Mouse (Mus musculus): ENCODE results near the gene Cyp24a1. TPM values are rescaled to one million over a fixed set of nuclear protein-coding genes. Genes with fewer than 3 reads are reported as not detected.
A peak's percentile ranks its signal among the peaks of the same experiment; 100 is the strongest.

Cyp24a1 gene
- polyA plus RNA-seq, 1 experiment from 2014 or later: not detected

DNA sequence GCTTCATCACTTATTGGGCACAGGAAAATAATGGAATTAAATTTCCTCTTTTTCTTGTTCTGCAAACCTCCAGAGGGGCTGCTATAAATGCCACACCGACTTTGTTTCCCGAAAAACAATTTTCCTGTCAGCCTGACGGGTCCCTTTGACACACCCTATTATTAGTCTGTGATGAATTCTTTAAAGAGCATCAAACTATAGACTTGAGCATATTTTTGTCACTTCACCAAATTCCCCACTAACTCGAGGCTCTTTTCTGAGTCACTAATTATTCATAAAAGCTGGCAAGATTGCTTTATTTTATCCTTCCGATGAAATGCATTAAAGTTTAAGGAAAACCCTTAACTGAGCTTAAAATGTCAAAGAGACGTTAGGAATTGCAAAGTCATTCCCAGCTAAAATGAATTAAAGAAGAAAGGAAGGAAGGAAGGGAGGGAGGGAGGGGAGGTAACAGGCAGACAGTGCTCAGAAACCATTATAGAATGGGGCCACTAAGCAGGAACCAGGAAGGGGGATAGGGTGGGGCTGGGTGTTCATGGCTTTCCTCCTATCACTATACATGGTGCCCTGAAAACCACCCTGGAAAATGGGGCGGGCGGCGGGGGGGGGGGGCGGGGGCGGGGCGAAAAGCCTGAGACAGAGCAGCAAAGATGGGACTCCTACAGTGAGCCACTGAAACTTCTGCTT is 37.3 kb upstream of the Cyp24a1 start:
- H3K4me2 ChIP-seq: no peak overlapping the region
- no peak for ATAC-seq (ENCODE audit: insufficient read depth)
- H3K36me3 ChIP-seq (ENCODE audit: insufficient read depth): no peaks in the 10 kb centered on the region
- H3K4me1 ChIP-seq (ENCODE audit: insufficient read depth): no peaks in the 10 kb centered on the region
- no peak overlapping the region for H3K27ac ChIP-seq (ENCODE audit: low read depth)
- 61% methylated on average over 8 of the region's 12 CpGs for WGBS
- H3K9me3 ChIP-seq (ENCODE audit: low read depth, low read length): no peaks in the 10 kb centered on the region
- no peaks in the 10 kb centered on the region for H3K27me3 ChIP-seq (ENCODE audit: insufficient read depth, low read length)
- no peak overlapping the region for H3K4me3 ChIP-seq (ENCODE audit: low read depth, low read length)
- no peak overlapping the region for H3K9ac ChIP-seq
- no peak for TF ChIP-seq CTCF (IDR thresholded peaks at IDR 0.05; ENCODE audit: low read depth)
- no peak for DNase-seq

DNA sequence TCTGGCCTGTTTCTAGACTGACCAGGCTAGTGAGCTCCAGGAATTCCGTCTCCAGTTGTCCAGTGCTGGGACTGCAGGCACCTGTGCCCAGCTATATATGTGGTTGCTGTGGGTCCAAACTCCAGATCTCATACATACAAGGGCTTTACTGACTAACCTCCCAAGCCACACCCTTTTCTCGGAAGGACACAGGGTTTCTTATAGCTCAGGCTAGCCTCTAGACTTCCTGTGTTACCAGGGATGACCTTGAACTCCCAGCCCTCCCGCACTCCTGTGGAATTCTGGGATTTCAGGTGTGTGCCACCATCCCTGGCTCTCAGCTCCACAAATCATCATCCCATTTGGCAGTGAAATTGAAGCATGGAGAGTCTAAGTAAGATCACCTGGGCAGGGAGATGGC is 33.3 kb upstream of the Cyp24a1 start:
- no peak for DNase-seq
- no peak for ATAC-seq (ENCODE audit: insufficient read depth)
- H3K27ac ChIP-seq (ENCODE audit: low read depth): no peak overlapping the region

DNA sequence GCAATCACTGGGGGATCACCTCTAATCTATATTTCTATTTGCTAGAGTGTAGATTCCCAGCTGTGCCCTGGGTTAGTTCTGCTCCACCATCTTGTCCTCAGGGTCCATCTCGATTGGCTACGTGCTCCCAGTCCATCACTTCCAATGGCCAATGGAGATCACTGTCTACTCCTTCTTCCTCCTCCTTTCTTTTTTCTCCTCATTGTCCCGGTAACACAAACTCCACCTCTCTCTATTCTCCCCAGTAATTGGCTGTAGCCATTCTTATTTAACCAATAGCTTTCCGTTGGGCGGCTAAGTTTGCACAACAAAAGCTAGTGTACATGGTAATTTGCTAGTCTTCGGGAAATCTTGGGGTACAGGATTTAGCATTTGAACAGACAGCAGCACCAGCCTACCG is 32.8 kb upstream of the Cyp24a1 start:
- Histone ChIP-seq H3K27me3 (ENCODE audit: insufficient read depth, low read length) (no peaks in the 10 kb centered on the region), H3K4me1 (ENCODE audit: insufficient read depth) (no peaks in the 10 kb centered on the region), H3K36me3 (ENCODE audit: insufficient read depth) (no peaks in the 10 kb centered on the region), H3K4me2 (no peak overlapping the region), H3K9me3 (ENCODE audit: low read depth, low read length) (no peaks in the 10 kb centered on the region), H3K4me3 (ENCODE audit: low read depth, low read length) (no peak overlapping the region), H3K27ac (ENCODE audit: low read depth) (no peak overlapping the region), H3K9ac (no peak overlapping the region)
- DNase-seq (no peak), ATAC-seq (ENCODE audit: insufficient read depth) (no peak)
- 92% methylated on average over 7 of the region's 7 CpGs for WGBS
- no peak for TF ChIP-seq CTCF (IDR thresholded peaks at IDR 0.05; ENCODE audit: low read depth)

More for the DNA sequence above, 33.3 kb upstream of the Cyp24a1 start:
- Histone ChIP-seq H3K36me3 (ENCODE audit: insufficient read depth) (no peaks in the 10 kb centered on the region), H3K4me1 (ENCODE audit: insufficient read depth) (no peaks in the 10 kb centered on the region), H3K4me2 (no peak overlapping the region), H3K9ac (no peak overlapping the region), H3K9me3 (ENCODE audit: low read depth, low read length) (no peaks in the 10 kb centered on the region), H3K27me3 (ENCODE audit: insufficient read depth, low read length) (no peaks in the 10 kb centered on the region), H3K4me3 (ENCODE audit: low read depth, low read length) (no peak overlapping the region)
- WGBS: 92% methylated on average over 3 of the region's 3 CpGs
- no peak for TF ChIP-seq CTCF (IDR thresholded peaks at IDR 0.05; ENCODE audit: low read depth)

DNA sequence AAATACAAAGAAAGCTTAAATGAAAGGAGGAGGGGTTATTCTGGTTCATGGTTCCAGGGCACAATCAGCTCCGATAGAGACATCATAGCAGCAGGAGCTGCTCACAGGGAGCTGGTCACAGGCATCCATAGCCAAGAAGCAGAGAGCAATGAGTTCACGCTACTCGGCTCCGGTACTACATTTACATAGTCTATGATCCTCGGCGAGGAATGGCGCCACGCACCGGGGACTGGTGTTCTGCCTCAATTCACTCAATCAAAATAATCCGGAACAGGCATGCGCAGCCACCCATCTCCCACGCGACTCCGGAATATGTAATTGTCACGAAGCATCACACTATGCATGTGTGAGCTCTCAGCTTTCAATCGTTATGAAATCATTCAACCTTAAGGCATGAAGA is 31.1 kb upstream of the Cyp24a1 start:
- Histone ChIP-seq H3K9ac (no peak overlapping the region), H3K9me3 (ENCODE audit: low read depth, low read length) (no peaks in the 10 kb centered on the region), H3K4me3 (ENCODE audit: low read depth, low read length) (no peak overlapping the region), H3K27ac (ENCODE audit: low read depth) (no peak overlapping the region), H3K4me1 (ENCODE audit: insufficient read depth) (no peaks in the 10 kb centered on the region), H3K27me3 (ENCODE audit: insufficient read depth, low read length) (no peaks in the 10 kb centered on the region), H3K36me3 (ENCODE audit: insufficient read depth) (no peaks in the 10 kb centered on the region), H3K4me2 (no peak overlapping the region)
- WGBS: 95% methylated on average over 16 of the region's 16 CpGs
- no peak for TF ChIP-seq CTCF (IDR thresholded peaks at IDR 0.05; ENCODE audit: low read depth)
- ATAC-seq (ENCODE audit: insufficient read depth): no peak
- DNase-seq: no peak

DNA sequence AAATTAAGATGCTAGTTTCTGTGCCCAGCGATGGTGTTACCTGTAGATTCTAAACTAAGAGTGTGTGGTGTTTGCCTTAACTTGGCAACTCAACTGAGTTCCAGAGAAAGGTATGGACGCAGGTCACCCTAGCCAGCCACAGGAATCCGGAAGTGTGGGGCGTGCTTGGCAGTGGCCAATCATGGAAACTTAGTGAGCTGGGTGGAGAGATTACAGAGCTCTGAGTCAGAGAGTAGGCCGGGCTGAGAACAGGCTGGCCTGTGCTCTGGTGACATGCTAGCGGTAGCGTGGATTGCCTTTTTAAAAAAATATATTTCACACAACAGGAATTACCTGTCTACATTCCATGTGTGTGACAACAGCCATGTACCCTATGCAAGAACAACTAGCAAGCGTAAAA is 29.6 kb upstream of the Cyp24a1 start:
- DNase-seq (peak; percentile 32), ATAC-seq (ENCODE audit: insufficient read depth) (peak; percentile 82; the same call in 1 of the 2 replicates)
- Histone ChIP-seq H3K9me3 (ENCODE audit: low read depth, low read length) (no peaks in the 10 kb centered on the region), H3K4me3 (ENCODE audit: low read depth, low read length) (no peak overlapping the region), H3K36me3 (ENCODE audit: insufficient read depth) (no peaks in the 10 kb centered on the region), H3K4me2 (no peak overlapping the region), H3K4me1 (ENCODE audit: insufficient read depth) (no peaks in the 10 kb centered on the region), H3K27ac (ENCODE audit: low read depth) (no peak overlapping the region), H3K27me3 (ENCODE audit: insufficient read depth, low read length) (no peaks in the 10 kb centered on the region), H3K9ac (no peak overlapping the region)
- WGBS: 75% methylated on average over 8 of the region's 8 CpGs
- TF ChIP-seq CTCF (IDR thresholded peaks at IDR 0.05; ENCODE audit: low read depth): no peak

DNA sequence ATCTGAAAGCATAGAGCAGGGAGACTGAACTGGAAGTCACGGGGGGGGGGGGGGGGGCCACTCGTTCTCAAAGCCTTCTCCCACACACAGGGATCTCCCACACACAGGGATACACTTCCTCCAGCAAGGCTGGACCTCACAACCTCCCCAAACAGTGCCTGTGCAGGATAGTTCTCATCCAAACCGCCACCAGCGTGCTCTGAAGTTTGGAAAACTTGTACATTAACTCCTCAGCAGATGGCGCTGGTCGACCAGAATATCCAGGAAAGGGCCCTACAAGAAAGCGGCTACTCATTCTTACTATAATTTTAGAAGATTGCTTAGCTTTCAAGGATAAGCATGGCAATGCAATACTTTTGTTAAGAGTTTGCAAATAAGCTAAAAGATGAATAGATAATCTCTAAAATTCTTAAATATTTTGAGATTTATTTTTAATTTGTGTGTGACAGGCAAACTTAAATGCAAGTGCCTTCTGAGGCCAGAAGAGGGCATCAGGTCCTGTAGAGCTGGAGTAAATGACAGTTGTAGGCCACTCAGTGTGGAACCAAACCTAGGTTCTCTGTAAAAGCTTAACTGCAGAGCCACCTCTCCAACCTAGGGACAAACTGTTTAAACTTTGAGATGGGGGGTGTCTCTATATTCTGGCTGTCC is 23.5 kb upstream of the Cyp24a1 start:
- no peaks in the 10 kb centered on the region for H3K27me3 ChIP-seq (ENCODE audit: insufficient read depth, low read length)

DNA sequence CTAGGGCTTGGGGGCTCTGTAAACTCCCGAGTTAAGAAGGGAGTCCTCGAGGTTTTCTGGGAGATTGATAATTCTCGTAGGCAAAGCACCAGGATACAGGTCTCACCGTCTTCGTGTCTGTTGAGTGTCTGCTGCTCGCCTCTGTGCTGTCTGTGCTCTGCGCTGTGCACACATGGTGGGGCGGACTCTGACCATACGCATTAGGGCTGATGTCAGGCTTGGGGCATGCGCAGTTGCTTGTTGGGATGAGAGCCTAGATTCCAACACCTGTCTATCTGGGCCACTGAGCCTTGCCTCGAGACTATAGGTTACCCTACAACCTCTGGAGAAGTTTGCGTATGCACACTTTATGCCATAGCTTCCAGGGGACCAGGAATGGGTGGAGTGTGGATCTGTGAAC is 16.8 kb upstream of the Cyp24a1 start:
- H3K9ac ChIP-seq: no peak overlapping the region
- no peak overlapping the region for H3K4me3 ChIP-seq (ENCODE audit: low read depth, low read length)
- ATAC-seq (ENCODE audit: insufficient read depth): no peak
- H3K27ac ChIP-seq (ENCODE audit: low read depth): no peak overlapping the region
- DNase-seq: no peak
- TF ChIP-seq CTCF (IDR thresholded peaks at IDR 0.05; ENCODE audit: low read depth): no peak
- 88% methylated on average over 12 of the region's 12 CpGs for WGBS
- H3K9me3 ChIP-seq (ENCODE audit: low read depth, low read length): no peaks in the 10 kb centered on the region
- H3K4me2 ChIP-seq: no peak overlapping the region
- H3K27me3 ChIP-seq (ENCODE audit: insufficient read depth, low read length): no peaks in the 10 kb centered on the region
- peaks cover 28% of the 10 kb centered on the region for H3K36me3 ChIP-seq (ENCODE audit: insufficient read depth)
- 0 out of 2 replicates have a peak, but pooled peaks cover 3% of the 10 kb centered on the region for H3K4me1 ChIP-seq (ENCODE audit: insufficient read depth)

More for the DNA sequence above, 23.5 kb upstream of the Cyp24a1 start:
- Histone ChIP-seq H3K4me3 (ENCODE audit: low read depth, low read length) (no peak overlapping the region), H3K4me1 (ENCODE audit: insufficient read depth) (no peaks in the 10 kb centered on the region), H3K36me3 (ENCODE audit: insufficient read depth) (peaks cover 34% of the 10 kb centered on the region), H3K9ac (no peak overlapping the region), H3K9me3 (ENCODE audit: low read depth, low read length) (no peaks in the 10 kb centered on the region), H3K27ac (ENCODE audit: low read depth) (no peak overlapping the region), H3K4me2 (no peak overlapping the region)
- peak; percentile 91 for DNase-seq
- peak; percentile 64; the same call in 1 of the 2 replicates for ATAC-seq (ENCODE audit: insufficient read depth)
- WGBS: 7% methylated on average over 7 of the region's 7 CpGs
- TF ChIP-seq CTCF (IDR thresholded peaks at IDR 0.05; ENCODE audit: low read depth): peak; percentile 72
